Mouse (Mus musculus): ENCODE data around the gene Fgf22.
A peak's percentile ranks its signal among the peaks of the same experiment; 100 is the strongest.

DNA sequence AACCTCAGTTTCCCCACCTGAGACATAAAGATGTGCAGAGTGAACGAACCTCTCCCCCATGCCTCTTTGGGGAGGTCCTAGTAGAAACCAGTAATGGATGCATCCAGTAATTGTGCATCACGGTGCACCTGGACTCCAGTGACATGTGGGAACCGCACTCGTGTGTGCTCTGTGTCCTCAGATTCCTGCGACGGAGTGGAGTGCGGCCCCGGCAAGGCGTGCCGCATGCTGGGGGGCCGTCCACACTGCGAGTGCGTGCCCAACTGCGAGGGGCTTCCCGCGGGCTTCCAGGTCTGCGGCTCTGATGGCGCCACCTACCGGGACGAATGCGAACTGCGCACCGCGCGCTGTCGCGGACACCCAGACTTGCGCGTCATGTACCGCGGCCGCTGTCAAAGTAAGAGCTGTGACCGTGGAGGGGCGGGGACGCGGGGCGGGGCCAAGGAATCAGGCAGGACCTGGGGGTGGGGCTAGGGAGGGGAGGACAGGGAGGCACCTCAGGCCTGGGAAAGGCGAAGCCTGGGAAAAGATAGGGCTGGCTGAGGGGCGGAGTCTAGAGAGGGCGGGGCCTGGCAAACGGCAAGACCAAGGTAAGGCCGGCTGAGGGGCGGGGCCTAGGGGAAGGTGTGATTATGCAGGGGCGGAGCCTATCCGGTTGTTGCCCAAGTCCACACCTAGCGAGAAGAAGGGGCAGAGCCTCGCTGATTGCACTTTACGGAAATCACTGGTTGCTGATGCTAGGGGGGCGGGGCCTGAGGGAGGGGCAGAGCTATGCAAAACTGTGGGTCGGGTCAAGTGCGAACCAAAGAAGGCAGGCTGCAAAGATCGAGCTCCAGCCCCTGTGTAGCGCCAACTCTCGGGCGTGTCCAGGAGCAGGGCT lies 25.1 kb downstream of the Fgf22 start:
- peak; percentile 79 for TF ChIP-seq CTCF (IDR thresholded peaks at IDR 0.05; ENCODE audit: low read depth, low read length)
- no peak for TF ChIP-seq POLR2A (IDR thresholded peaks at IDR 0.05; ENCODE audit: insufficient read depth, low read length)

Data from ES-Bruce4 (cell line).